Mouse (Mus musculus) adipocyte (in vitro differentiated cells): ENCODE data around the gene Xylb.

Source experiments
- DNase-seq: peaks from one replicate; pipeline ENCODE4 v3.0.0-alpha.2; 2016; ENCODE audit warnings: low spot score

Gene Xylb

GRCm38 (mm10) chr9:119357331-119358057 is at the start of gene Xylb:
Gene Xylb (plus strand): TSS chr9:119357381.
- DNase-seq, result peak; percentile 82

GRCm38 (mm10) chr9:119309067-119309466 is 48.1 kb upstream of the Xylb start:
- no peak for DNase-seq

GRCm38 (mm10) chr9:119313096-119313495 is 44.1 kb upstream of the Xylb start:
- no peak for DNase-seq

- no peak for DNase-seq
Measured at GRCm38 (mm10) chr9:119318891-119319290, 38.3 kb upstream of the Xylb start.

- DNase-seq, result no peak
Measured at GRCm38 (mm10) chr9:119320446-119320845, 36.7 kb upstream of the Xylb start.

- DNase-seq, result no peak
Measured at GRCm38 (mm10) chr9:119320946-119321345, 36.2 kb upstream of the Xylb start.

- peak; percentile 42 for DNase-seq
Measured at GRCm38 (mm10) chr9:119321392-119322229, 35.6 kb upstream of the Xylb start.

- peak; percentile 100 for DNase-seq
Measured at GRCm38 (mm10) chr9:119322289-119323259, 34.6 kb upstream of the Xylb start, which contains the start of gene Oxsr1. Gene Oxsr1 (minus strand): TSS chr9:119322427.

GRCm38 (mm10) chr9:119323260-119323645 is 33.9 kb upstream of the Xylb start:
- DNase-seq, result no peak

GRCm38 (mm10) chr9:119324130-119324529 is 33.1 kb upstream of the Xylb start:
- DNase-seq, result no peak

- peak; percentile 58 for DNase-seq
Measured at GRCm38 (mm10) chr9:119328488-119328887, 28.7 kb upstream of the Xylb start.

GRCm38 (mm10) chr9:119330186-119330963 is 26.8 kb upstream of the Xylb start:
- DNase-seq, result peak; percentile 90

- no peak for DNase-seq
Measured at GRCm38 (mm10) chr9:119334324-119334723, 22.9 kb upstream of the Xylb start.

- no peak for DNase-seq
Measured at GRCm38 (mm10) chr9:119334834-119335233, 22.3 kb upstream of the Xylb start.

- DNase-seq, result no peak
Measured at GRCm38 (mm10) chr9:119335571-119335970, 21.6 kb upstream of the Xylb start.

GRCm38 (mm10) chr9:119337842-119338241 is 19.3 kb upstream of the Xylb start:
- no peak for DNase-seq

GRCm38 (mm10) chr9:119338350-119338749 is 18.8 kb upstream of the Xylb start:
- no peak for DNase-seq

GRCm38 (mm10) chr9:119339106-119339505 is 18.1 kb upstream of the Xylb start:
- no peak for DNase-seq

- DNase-seq, result peak; percentile 88
Measured at GRCm38 (mm10) chr9:119339558-119340211, 17.5 kb upstream of the Xylb start, which contains the start of gene Acaa1a. Gene Acaa1a (plus strand): TSS chr9:119339676.

GRCm38 (mm10) chr9:119340212-119340580 is 17.0 kb upstream of the Xylb start:
- no peak for DNase-seq
